Mouse (Mus musculus): ENCODE data around the gene Calhm1.

GRCm38 (mm10) chr19:47168793-47169412 lies 24.8 kb upstream of the Calhm1 start:
- TF ChIP-seq CTCF (IDR thresholded peaks at IDR 0.05; ENCODE audit: extremely low read depth, insufficient read depth, insufficient read length, insufficient replicate concordance) (peak; percentile 72; the same call in 1 of the 2 replicates), POLR2A (IDR thresholded peaks at IDR 0.05; ENCODE audit: low read depth, low read length) (no peak)

Data from spleen, adult 2 months (tissue).